Mouse (Mus musculus) WW6 (cell line): ENCODE results near the gene Ryr1.
"Not testable (repeated sequence)": the region's sequence is repeated elsewhere in the genome, so short reads cannot be mapped to it uniquely, and the experiment has no call there.

Experiments
- DNase-seq: peaks from one replicate; pipeline ENCODE4 v3.0.0-alpha.2; 2013; ENCODE audit warnings: low read depth, low spot score

Gene Ryr1

DNA sequence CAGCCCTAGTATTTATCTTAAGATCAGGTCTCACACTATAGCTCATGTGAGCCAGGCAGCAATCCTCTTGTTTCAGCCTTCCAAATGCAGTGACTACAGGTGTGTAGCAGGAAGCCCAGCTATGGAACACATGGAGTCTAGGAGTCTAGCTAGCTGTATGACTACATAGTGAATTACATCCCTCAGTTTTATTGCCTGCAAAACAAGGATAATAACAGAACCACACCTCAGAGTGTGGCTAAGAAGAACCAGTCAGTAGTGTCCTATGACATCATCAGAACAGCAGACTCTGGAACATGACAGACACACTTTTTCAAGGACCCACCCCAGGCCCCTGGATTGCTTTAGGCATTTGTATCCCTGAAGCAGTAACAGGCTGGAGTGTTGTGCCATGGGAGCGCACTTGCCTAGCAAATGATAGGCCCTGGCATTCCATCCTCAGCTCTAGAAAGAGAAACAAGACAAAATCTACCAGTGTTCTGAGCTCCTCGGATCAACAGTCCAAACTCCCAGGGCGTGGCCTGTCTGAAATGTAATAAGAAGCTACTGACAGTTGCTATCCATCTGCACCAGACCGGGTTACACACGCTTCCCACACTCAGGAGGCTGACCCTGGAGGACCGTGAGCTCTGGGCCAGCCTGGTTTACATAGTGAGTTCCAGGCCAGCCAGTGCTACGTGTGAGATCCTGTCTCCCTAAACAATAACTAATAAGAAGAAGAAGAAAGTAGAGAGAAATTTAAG, 21.8 kb upstream of the Ryr1 start:
- no peak for DNase-seq

DNA sequence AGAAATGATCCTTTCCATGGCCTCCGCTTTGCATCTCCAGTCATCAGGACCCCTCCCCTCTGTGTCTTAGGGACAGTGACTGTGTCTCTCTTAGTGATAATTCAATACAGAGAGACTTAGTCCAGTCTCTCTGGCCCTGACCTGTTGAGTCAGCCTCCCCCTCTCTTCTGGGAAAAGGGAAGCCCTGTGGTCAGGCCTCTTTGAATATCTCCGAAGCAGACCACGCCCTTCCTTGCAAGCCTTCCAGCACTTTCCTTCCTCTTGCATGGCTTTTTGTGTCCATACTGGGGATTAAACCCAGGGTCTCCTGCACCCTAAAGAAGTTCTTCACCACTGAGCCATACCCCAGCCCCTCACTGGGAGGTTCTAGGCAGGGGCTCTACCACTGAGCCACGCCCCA, 19.0 kb upstream of the Ryr1 start:
- no peak for DNase-seq

DNA sequence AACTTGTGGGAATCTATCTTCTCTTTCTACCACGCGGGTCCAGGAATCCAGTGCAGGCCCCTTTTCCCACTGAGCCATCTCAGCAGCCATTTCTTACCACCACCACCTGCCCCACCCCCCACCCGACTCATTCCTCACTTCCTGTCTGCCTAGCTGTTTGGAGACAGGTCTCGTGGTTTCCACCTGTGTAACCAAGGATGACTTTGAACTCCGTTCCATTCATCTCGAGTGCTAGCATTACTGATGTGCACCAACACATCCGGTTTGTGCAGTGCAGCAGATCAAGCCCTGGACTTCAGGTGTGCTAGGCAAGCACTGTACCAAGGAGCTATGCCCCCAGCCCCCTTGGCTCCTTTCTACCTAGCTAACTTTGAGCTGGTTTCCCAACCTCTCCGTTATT, 16.4 kb upstream of the Ryr1 start:
- DNase-seq = no peak

DNA sequence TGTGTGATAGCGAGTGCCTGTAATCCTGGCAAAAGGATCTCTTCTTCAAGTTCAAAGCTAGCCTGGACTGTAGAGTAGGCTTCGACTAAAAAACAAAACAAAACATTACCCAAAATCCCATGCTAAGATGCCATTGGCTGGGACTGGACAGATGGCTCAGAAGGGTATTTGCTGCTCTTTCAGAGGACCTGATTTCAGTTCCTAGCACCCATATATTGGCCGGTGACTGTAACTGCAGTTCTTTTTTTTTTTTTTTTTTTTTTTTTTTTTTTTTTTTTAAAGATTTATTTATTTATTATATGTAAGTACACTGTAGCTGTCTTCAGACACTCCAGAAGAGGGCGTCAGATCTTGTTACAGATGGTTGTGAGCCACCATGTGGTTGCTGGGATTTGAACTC, 14.3 kb upstream of the Ryr1 start:
- DNase-seq = not testable (repeated sequence)

DNA sequence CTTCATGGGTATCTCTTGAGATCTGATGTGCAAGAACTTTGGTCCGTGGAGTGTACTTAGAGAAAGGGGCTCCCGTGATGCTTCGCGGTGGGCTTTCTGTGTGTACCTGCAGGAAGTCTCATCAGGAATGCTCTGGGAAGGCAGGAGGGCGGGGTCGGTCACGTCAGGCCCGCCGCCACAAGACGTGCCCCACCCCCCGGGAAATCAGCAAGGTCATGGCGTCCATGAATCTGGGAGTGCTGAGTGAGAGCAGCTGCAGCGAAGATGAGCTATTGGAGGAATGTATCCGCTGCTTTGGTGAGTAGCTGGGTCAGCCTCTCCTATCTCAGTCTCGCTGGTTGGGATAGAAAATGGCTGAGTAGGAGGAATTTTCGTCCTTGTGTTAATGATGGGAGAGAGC, 12.4 kb upstream of the Ryr1 start:
- DNase-seq = no peak

DNA sequence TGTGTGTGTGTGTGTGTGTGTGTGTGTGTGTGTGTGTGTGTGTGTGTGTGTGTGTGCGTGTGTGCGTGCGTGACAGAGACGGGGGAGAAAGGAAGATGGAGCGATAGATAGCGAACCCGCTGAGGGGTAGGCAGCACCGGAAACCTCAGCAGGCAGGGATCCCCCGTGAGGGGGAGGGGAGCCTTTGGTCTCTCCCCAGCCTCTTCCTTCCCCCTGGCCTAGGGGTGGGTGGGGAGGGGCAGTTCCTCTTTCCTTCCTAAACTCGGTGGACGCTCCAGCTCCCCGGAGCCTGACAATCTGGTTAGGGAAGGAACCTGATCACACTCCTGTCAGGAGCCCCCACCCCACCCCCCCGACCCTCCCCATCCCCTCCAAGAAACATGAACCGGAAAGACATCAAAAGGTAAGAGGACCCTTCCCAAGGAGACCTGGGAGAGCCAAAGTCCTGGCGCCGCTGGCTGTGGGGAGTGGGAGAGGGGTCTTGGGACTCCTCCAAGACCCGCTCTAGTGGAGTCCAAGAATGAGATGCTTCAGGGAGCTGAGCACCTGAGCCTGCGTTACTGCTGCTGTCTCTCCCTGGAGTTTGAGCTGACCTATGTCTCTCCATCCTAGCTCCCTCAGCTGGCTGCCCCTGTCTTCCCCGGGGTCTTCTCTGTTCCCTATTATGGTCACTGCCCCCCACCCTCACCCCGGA, 9.9 kb upstream of the Ryr1 start, which contains the start of gene Rasgrp4:
Gene Rasgrp4 (plus strand): TSS at position 159 of the 694 bp plus-strand sequence.
- no peak for DNase-seq

DNA sequence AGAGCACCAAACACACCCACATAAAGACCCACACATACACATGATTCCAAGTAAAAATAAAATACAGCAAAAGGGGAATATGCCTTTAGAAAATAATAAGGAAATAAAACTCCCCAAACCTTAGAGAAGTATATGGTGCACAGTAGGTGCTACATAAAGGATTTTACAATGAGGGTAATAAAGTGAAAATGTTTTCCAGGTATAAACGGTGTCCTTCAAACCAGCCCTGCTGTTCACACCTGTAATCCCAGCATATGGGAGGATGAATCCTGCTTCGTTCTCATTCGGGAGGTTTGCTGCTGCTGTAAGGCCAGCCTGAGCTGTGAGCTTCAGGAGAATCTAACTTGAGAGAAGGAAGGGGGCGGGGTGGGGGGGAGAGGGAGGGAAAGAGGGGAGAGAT, 9.3 kb upstream of the Ryr1 start:
- DNase-seq = no peak

DNA sequence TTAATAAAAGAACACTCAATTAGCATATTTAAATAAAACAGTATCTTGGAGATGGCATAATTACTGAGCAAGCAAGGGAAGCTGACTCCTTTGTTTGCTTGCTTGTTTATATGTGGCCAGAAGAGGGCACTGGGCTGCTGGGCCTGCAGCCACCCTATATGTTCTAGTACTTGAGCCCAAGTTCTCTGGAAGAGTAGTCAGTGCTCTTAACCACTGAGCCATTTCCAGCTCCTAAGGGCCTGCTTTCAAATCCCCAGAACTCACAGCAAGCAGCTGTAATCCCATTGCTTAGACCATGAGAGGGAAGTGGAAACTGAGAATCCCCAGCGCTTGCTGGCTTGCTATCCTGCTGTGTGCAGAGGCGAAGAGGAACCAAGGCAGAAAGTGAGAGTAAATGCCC, 3.7 kb upstream of the Ryr1 start:
- no peak for DNase-seq

DNA sequence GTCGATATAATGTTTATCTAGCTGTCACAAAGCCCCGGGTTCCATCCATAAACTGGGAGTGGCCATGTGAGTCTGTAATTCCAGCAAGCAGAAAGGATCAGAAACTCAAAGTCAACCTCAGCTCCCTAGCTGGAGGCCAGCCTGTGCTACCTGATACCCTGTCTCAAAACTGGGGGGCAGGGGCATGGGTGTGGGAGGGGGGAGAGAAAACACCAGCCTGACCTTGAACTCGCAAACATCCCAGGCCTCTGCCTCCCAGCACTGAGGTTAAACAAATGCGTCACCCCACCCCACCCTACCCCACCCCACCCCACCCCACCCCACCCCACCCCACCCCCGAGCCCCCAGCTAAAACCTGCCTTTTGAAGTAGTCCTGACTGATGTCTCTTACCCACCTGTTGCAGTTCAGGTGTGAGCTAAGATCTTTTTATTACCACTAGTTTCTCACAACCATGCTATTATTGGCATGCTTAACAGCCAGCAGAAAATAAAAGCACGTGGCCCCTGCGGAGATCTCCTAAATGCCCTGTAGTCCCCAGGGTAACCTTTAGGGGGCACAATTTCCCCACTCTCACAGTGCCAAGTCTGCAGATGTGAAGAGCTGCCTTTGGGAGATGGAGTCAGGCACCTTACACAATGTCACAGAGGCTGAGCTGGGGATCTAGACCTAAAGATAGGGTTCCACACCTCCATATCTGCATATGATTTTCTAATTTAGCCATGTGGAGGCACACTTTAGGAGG, 1.4 kb upstream of the Ryr1 start:
- peak; percentile 52 for DNase-seq

DNA sequence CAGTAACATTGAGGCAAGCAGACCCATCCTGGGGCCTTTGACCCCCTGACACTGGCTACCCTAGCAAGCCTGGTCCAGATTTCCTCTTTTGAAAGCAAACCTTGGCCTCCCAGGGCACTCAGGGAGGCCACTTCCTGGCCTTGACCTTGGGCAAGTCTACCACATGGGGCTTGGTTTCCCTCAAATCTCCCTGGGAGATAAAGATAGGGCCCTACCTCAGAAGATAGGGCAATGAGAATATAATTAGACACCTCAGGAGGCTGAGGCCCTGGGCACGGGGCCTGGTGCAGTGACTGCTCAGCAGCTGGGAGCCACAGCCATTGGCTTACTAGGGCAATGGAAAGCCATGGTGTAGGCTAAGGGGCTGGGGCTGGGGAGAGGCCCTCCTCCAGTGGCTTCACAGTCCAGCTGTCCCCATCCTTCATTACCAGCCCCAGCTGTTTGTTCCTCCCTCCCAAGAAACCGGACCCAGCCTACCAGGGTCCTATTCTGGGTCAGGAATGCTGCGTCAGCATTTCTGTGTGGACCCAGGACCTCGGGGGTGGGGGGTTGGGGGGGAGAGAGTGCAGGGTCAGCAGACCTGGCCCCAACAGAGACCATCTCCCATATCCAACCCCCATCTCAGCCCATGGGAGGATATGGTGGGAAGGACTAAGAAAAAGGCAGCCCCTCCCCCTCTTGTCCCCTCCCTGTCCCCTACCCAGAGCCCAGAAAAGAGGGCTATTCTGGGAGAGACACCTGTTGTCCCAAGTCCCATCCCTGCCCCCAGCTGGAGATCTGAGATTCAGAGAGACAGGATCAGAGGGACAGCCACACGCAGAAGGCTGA, 1.2 kb downstream of the Ryr1 start:
- DNase-seq = no peak

DNA sequence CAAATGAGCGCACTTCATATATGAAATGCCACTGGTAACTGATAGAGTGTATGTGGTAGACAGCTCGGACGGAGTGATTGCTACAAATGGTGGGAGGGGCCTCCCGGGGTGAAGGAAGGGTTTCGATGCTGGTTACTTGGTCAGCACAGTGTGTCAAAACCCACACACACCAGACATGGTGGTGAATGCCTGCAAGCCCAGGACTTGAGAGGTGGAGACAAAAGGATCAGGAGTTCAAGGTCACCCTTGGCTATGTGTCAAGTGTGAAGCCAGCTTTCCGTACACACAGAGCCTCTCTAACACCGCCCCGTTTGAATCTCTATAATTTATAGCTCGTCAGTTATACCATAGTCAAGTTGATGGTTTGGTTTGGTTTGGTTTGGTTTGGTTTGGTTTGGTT, 2.2 kb downstream of the Ryr1 start:
- DNase-seq = no peak

DNA sequence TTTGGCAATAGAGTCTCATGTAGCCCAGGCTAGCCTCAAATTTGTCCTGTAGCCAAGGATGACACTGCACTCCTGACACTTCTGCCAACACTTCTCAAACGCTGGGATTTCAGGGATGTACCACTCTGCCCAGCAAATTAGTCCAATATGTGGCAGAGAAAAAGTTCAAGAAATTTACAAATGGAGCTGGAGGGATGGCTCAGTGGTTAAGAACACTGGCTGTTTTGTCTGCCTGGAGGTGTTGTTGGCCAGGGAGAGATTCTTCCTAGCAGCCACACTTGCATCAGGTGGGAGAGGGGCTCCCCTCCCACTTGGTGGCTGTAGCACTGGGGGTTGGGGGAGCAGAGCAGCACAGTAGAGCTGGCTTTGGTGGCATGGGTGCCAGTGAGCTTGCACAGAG, 5.5 kb downstream of the Ryr1 start:
- DNase-seq = no peak

DNA sequence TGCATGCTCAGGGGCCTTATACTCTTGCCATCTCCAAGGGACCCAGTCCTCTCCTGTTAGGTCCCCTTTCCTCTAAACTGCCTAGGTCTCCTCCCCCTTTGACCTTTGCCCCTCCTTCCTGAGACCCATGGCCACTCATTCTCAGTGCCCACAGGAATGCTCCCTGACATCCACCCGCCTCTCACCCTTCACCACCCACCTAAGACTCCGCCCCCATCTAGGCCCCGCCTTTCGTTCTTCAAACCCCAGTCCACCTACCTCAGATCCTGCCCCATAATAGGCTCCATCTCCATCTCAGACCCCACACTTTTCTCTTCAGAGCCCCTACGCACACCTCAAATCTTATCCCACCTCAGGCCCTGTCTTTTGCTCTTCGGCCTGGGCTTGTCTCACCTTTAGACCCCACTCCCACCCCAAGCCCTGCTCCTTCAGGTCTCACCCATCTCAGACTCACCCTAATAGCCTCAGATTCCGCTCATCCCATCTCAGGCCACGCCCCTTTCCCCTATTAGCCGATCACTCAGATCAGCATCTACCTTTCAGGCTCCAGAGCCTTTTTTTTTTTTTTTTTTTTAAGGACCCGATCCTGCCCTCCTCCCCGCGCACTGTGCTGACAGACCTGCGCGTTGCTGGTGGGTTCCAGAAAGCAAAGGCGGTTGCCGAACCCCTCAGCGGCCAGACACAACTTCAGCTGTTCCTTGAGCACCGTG, 6.7 kb downstream of the Ryr1 start:
- no peak for DNase-seq

DNA sequence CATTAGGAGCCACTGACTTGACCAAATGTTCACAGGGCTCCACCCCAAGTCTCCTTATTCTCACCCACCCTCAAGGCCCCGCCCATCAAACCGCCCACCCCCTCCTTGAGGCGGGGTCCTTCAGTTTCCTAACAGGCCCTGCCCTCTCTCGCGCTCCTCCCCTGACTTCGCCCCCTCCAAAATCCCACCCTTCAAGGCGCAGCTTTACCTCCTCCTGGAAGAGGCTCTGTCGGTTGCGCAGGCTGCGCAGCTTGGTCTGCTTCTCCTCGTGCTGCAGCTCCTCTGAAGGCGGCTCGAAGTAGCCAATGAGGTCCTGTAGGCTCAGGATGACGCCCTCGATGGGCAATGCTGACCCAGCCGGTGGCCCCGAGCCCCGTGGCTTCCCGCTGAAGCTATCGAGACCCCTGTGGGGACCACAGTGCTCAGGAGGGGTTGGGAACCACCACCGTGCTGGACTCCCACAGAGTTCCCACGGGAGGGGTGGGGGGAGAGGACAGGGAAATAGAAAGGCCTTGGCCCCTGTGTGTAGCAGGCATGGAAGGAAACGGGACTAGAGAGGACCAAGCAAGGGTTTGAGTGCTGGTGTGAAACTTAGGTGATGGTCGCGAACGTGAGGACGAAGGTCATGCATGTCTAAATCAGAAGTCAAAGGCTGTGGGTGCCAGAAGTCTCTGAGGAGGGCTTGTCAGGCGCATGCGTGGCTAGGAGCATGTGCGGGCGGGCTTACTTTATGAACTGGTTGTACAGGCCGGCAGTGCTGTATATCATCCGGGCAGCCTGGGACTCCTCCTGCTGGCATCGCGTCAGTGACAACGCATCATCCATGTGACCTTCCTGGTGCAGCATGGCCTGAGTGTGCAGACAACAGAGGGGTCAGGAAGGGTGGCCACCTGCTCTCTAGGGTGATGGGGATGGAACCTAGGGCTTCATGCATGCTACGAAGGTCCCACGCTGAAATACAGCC, 15.7 kb downstream of the Ryr1 start:
- peak; percentile 54 for DNase-seq

DNA sequence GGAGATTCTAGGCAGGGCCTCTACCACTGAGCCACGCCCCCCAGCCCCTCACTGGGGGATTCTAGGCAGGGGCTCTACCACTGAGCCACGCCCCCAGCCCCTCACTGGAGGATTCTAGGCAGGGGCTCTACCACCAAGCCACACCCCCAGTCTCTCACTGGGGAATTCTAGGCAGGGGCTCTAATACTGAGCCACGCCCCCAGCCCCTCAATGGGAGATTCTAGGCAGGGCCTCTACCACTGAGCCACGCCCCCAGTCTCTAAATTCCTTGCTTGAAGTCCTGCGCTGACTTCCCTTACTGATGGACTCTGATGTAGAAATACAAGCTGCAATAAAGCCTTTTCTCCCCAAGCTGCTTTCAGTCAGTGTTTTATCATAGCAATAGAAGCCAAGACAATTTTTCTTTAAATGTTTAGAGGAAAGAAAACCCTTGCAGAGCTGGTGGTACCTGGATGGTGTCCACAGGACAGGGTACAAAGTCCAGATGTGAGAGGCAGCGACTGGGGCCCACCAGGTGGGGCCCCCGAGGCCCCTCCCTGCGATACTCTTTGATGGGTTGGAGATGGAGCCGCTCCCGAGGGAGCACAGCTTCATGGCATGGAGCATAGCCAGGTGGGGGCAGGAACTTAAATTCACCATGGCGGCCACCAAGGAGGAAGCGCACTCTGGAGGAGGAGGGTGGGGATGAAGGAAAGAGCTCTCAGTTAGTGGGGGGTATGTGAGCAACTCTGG, 23.5 kb downstream of the Ryr1 start:
- no peak for DNase-seq

DNA sequence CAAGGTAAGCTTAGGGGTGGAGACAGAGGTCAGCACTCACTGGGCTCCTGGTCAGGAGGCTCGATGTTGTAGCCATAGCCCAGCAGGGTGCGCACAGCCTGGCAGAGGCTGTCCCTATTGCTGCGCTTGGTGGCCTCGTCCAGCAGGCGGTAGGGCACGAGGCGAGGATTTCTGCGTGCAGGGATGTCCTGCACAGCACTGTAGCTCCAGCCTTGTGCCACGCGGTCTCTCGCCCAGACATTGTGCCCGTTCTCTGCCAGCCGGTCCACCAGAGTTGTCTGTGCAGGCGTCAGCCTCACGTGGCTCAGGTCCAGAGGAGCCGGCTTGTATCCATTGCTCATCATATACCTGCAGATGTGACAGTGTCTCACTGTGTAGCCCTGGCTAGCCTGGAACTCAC, 27.8 kb downstream of the Ryr1 start:
- no peak for DNase-seq

DNA sequence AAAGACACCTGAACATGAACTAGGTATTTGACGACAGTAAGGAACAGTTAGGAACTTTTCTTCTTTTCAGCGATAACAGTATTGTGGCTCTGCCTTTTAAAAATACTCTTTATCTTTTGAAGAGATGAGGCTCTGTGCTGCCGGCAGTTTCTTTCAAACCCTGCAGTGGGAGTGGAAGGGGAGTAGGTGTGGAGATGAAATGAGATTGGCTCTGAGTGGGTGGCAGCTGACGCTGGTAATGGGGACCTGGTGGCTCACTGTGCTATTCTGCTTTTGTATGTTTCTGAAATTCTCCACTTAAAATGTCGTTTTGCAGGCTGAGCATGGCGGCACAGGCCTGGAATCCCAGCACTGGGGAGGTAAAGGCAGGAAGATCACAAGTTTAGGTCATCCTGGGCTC, 36.2 kb downstream of the Ryr1 start:
- DNase-seq = no peak

DNA sequence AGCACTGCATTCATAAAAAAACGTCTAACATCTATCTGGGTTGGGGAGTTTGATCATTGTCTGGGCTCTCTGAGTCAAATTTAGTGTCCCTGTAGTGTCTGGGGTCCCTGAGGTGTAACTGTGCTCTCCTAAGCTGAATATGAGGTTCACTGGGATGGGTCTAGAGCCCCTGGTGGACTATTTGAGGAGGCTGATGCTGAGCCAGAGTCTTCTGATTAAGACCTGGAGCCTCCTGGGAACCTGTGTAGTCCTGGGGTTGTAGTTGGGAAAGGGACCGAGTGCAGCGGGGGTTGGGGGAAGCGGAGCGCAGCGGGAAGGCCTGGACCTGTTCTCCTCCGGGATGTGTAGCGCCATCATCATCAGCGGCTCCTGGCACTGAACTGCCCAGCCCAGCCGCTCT, 38.1 kb downstream of the Ryr1 start:
- no peak for DNase-seq

DNA sequence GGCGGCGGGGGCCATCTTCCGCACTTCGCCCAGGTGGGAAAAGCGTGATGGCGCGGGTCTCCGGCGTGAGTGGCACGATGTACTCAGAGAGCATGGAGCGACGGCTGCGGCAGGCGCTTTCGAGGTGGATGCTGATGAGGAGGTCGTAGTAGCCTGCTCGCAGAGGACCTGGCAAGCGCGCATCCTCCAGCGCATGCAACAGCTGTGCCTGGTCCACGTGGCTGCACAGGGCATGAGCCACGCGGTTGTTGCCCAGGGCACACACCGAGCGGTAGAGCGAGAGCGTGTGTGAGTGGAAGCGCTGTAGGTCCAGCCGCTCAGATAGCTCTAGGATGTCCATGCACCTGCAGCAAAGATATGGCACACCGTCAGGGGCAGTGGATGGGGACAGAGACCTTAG, 39.0 kb downstream of the Ryr1 start:
- DNase-seq = no peak
